Mouse (Mus musculus) urinary bladder, postnatal 0 days (tissue): ENCODE measurements around the gene C130073F10Rik. TPM values are rescaled to one million over a fixed set of nuclear protein-coding genes. Genes with fewer than 3 reads are reported as not detected.

Experiments
- polyA plus RNA-seq: library from polyadenylated mRNA; unstranded; fragments of >200 nt; fragmentation: Nextera tagmentation; extraction: Ambion mirVana; gene quantifications from 2 replicates; pipeline ENCODE4 v1.2.1, GENCODE M21; 2015

The C130073F10Rik gene
- polyA plus RNA-seq: not detected in 2 replicates

GRCm38 (mm10) chr4:101893656-101894420 lies at the start of gene C130073F10Rik:
C130073F10Rik (minus strand) TSS chr4:101893789.

GRCm38 (mm10) chr4:101940107-101940506 lies 46.5 kb upstream of the C130073F10Rik start, which contains the start of gene Gm12794:
Gm12794 (plus strand) TSS chr4:101940407.

GRCm38 (mm10) chr4:101908821-101909220 lies 15.2 kb upstream of the C130073F10Rik start, which contains the start of gene Gm12800:
Gm12800 (plus strand) TSS chr4:101909121.

GRCm38 (mm10) chr4:101843923-101844322 lies 49.7 kb downstream of the C130073F10Rik start, which contains the start of gene B020004J07Rik:
B020004J07Rik (minus strand) TSS chr4:101844023.

Other genes starting within 250 kb of the C130073F10Rik start
- gene Leprot, start 246.1 kb downstream of the C130073F10Rik start, polyA plus RNA-seq: 111 and 114 TPM in 2 replicates
- gene Lepr, start 176.4 kb downstream of the C130073F10Rik start, polyA plus RNA-seq: 5.7 and 5.9 TPM in 2 replicates
- not detected in 2 replicates for gene B020004J07Rik, start 49.8 kb downstream of the C130073F10Rik start, polyA plus RNA-seq
- gene Gm12800, start 15.3 kb upstream of the C130073F10Rik start, polyA plus RNA-seq: not detected in 2 replicates
- gene Gm12794, start 46.6 kb upstream of the C130073F10Rik start, polyA plus RNA-seq: not detected in 2 replicates
- not detected in 2 replicates for gene Gm12790, start 87.3 kb upstream of the C130073F10Rik start, polyA plus RNA-seq
- gene Gm12789, start 92.8 kb upstream of the C130073F10Rik start, polyA plus RNA-seq: not detected in 2 replicates
- 37.5 and 57.2 TPM in 2 replicates for gene Pde4b, start 193.8 kb upstream of the C130073F10Rik start, polyA plus RNA-seq